Mouse (Mus musculus) frontal cortex, postnatal 36 days (tissue): Measurements from ENCODE around the gene Ube2o.
A peak's percentile ranks its signal among the peaks of the same experiment; 100 is the strongest.

Experiments used
- DNase-seq, 2 experiments: peaks; one replicate each; pipeline ENCODE4 v3.0.0; 2022; ENCODE audit warnings: low spot score in 2 of 2

Ube2o gene

DNA sequence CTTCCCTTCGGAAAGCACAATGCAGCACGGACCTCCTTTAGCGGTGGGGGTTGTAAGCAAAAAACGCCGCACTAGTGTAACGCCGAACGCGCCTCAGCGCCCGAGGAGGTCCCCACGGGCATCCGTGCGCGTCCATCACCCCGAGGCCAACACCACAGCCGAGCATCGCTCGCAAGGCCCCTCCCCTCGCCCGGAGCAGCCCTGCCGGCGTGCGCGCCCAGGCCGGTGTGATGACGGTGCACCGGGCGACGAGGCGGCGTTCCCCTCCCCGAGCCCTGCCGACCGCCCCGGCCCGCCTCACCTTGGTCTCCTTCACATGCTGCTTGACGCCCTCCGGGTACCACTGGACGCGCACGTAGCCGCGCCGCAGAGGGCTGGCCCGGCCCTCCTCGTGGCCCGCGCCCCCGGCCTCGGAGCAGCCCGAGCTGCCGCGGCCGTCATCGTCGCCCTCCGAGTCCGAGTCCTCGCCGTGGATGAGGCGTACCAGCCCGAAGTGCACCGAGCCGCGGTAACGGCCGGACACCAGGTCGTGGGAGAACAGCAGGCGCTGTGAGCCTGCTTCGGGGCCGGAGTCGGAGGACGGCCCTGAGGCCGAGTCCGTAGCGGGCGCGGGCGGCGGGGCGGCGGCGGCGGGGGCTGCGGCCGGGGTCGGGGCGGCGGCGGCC, 404 bp downstream of the Ube2o start:
- peak; percentile 58 to 61 for DNase-seq

GRCm38 (mm10) chr11:116580031-116580652, 1.1 kb downstream of the Ube2o start:
- DNase-seq, result no peak

- no peak for DNase-seq
Measured at GRCm38 (mm10) chr11:116579280-116579679, 2.0 kb downstream of the Ube2o start.

DNA sequence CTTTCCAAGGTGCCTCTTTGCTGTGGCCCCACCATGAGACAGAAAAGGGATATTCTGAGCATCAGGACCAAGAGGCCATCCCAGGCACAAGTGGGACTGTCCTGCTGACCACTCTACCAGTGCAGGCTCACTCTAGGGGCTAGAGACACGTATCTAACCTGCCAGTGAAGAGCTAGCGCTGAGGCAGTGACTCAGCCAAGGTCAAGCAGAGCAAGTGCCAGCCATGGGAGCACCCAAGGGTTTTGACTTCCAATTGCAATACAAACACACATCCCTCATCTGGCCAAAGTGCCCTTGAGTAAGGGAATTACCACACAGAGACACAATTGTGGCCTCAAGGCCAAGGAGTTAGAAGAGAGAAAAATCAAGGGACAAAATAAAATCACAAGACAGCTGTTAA, 5.9 kb downstream of the Ube2o start:
- DNase-seq, result no peak

- DNase-seq, result no peak
Measured at GRCm38 (mm10) chr11:116574982-116575381, 6.3 kb downstream of the Ube2o start.

GRCm38 (mm10) chr11:116574486-116574885, 6.8 kb downstream of the Ube2o start:
- no peak for DNase-seq

DNA sequence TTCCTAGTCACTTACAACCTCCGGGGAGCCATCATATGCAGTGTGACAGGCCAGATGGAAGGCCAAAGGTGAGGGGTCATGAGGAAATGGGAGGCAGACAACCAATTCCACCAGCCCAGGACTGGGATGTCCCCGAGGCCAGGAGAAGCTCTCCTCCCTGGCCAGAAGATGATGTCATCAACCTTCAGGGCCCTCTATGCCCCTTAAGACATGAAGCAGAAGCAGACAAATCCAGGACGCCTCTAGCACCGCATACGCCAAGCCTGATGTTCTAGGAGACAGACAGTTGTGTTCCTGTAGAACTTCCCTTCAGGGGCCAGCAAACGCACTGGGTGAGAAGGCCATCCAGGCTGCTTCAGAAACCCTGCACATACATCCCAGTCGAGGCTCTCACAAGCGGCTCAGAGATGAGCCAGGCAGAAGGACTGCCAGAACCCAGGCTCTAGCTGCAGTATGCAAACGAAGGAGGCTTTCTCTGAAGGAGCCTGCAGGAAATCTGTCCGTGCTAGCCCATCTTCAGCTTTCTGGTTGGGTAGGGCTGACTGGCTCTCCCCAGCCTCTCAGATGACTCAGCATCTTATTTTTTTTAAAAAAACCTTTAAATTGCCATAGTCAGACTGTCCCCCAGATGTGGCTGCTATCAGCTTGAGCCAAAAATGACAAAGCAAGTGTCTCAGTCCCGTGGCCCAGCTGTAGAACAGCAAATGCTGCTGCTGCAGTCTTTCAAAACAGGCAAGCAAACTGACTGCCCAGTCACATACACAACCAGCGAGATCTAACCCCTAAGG, 8.3 kb downstream of the Ube2o start:
- peak; percentile 54 to 64 for DNase-seq

- DNase-seq, result no peak
Measured at GRCm38 (mm10) chr11:116571767-116572679, 9.2 kb downstream of the Ube2o start.

DNA sequence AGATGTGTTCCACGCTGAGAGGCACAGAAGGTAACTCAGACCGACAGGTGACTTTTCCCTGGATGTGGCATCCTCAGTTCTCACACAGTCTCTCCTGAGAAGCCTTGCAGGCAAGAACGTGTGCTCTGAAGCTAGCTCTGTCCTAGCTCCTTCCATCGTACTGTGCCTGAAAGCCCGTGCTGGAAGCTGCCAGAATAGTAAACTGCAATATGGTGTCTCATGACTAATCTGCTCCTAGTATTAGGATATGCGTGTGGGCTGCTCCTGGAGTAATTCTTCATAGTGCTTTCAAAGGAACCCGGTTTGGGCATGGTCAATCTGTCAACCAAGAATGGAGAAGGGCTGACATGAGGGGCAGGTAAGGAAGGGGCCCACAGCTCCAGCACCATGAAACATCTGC, 10.4 kb downstream of the Ube2o start:
- DNase-seq, result no peak

DNA sequence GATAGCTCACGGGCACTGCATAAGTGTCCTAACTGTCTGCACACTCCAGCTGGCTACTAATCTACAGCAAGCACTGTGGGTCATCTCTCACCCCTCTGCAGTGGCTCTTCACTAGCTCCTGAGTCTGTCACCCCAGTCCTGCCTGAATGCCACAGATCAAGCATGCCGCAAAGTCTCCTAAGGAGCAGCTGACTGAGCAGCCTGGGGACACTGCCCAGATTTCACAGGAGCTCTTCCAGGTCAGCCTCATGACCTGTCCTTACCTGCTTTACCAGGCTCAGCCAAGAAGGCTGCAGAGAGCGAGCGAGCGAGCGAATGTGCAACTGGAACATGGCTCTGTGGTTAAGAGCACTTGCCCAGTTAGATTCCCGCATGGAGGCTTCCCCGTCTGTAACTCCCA, 13.7 kb downstream of the Ube2o start:
- no peak for DNase-seq

DNA sequence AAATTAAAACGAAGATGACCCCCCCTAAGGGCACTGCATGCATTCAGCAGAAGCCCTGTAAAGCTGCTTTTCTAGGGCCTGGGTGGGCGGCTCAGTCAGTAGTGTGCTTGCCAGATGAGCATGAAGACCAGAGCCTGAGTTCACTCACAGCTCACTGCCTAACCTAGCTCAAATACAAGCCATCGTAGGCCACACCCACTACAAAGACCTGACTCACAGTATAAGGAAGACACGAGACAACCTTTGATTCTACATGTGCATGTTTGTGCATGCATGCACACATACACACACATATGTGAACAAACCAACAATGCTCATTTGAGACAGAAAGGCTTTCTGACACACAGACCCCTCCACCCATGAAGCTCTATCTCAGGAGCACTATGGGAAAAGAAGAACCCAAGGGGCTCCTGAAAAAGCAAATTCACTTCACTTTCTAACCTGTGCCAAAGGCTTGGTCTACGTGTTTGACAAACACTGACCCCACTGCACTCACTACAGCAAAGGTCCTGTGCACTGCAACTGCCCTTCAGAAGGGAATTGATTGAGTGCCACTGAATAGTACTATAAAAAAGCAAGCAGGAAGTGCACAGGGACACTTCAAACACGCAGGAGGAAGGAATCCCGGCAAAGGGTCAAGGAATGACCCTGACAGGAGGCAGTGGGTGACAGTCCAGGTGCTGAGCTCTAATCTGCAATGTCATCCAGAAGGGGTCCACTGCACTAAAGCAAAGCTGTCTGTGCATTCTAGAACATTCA, 15.8 kb downstream of the Ube2o start:
- no peak for DNase-seq

- DNase-seq, result no peak
Measured at GRCm38 (mm10) chr11:116556308-116556707, 24.9 kb downstream of the Ube2o start.

DNA sequence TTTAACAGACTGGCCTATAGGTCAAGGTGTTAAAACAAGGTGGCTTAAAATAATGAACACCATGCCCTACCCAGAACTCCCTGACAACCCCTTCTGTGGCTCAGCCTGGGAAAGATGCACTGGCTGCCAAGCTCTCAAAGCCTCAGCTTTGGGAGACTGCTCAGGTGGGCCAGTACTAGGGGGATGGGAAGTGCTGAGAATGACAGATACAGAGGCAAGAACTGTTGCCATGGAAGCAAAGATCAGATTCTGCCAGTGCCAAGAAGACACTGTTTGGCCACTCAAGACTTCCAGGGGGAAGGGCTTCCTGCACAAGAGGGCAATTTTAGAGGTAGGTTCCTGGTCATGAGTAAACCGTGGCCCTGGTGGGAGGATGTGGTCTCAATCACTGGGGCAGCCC, 25.7 kb downstream of the Ube2o start:
- DNase-seq, result no peak

GRCm38 (mm10) chr11:116554171-116554878, 26.9 kb downstream of the Ube2o start:
- peak in 1 of 2 experiments; percentile 58 for DNase-seq

DNA sequence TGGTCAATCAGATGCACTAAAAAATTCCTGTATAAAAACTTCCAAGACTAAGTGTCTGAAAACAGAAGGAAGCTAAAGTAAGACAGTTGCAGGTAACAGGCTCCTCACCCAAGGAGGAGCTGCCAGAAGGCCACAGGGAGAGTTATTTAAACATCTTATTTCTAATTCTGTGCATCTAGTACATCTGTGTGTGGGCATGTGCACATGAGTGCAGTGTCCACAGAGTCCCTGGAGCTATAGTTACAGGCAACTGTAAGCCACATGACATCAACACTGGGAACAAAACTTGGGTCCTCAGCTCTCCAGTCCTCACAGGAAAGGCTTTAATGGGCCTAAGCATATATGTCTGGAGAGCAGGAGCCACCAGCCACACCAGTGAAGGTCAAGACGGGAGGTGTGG, 29.1 kb downstream of the Ube2o start:
- peak in 1 of 2 experiments; percentile 70 for DNase-seq

DNA sequence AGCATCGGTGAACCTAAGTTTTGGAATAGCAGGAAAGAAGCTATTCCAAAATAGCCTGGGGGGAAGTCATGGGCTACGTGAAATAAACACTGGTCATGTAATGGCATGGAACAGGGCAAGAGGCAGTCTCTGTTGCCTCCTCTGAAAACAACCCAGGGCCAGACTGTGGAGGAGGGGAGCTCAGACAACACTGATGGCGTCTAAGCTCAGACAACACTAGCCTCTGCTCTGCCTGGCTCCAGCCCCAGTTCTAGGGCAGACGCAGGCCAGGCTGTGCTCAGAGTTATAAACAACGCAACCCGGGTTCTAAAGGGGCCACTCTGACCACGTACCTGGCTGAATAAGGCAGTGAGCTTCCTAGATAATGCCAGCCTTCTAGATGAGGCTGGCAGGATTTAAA, 30.5 kb downstream of the Ube2o start:
- DNase-seq, result no peak

DNA sequence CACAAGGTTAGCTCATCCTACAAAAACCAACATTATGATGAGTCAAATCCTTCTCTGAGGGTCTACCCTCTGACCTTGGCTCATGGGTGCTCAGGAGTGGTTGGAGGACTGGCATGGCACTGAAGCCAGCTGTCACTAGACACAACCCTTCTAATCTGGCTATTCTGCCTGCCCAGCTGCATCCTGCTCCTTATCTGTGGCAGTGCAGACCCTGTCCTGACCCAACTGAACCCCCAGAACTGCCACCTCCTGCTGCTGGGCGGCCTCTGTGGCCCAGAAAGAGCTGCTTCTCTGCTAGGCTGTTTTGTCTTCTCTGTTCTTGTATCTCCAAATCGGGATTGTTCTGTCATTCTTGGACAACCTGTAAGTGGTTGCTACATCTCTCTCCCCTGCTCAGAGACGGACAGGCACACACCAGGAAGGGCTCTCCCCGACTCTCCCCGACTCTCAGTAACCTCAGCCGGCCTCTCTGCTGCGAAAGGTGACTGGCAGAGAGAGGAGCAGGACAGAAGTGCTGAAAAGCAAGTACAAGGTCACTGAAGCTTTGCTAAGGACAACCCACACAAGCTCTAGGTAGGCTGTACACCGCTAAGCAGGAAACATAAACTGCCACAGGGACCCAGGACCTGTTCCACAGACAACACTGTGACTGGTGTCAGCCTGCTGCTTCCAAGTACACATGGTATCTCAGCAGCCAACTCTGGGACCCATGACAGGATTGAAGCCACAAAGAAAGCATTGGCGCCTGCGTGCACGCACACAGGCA, 31.8 kb downstream of the Ube2o start:
- no peak for DNase-seq

- no peak for DNase-seq
Measured at GRCm38 (mm10) chr11:116548780-116549179, 32.5 kb downstream of the Ube2o start.

- DNase-seq, result no peak
Measured at GRCm38 (mm10) chr11:116547296-116548060, 33.8 kb downstream of the Ube2o start.
